Mouse (Mus musculus) layer of hippocampus, adult 2 months (tissue): ENCODE data around the gene Plekhb1. TPM values are rescaled to one million over a fixed set of nuclear protein-coding genes. Genes with fewer than 3 reads are reported as not detected.

ENCODE experiments used
- DNase-seq, 2 experiments: peaks; one replicate each; pipeline ENCODE4 v3.0.0; 2022; ENCODE audit warnings: low spot score in 2 of 2
- H3K27ac ChIP-seq: fragments of 200-600 bp; 2 replicates; pipeline ENCODE4 v1.8.1; 2022
- H3K4me3 ChIP-seq: fragments of 200-600 bp; 2 replicates; pipeline ENCODE4 v1.8.1; 2022; ENCODE audit warnings: mild to moderate bottlenecking
- CTCF ChIP-seq: fragments of 200-600 bp; conservative IDR thresholded peaks from 2 replicates; pipeline ENCODE4 v1.8.1; 2022; ENCODE audit warnings: antibody characterized with exemption, mild to moderate bottlenecking, moderate library complexity
- total RNA-seq, 2 experiments: library from RNA; stranded (reverse); gene quantifications; 2 replicates each; pipeline ENCODE4 v1.2.3; 2021

The Plekhb1 gene
- total RNA-seq, 2 experiments from 2014 or later: 199 to 203 TPM

DNA sequence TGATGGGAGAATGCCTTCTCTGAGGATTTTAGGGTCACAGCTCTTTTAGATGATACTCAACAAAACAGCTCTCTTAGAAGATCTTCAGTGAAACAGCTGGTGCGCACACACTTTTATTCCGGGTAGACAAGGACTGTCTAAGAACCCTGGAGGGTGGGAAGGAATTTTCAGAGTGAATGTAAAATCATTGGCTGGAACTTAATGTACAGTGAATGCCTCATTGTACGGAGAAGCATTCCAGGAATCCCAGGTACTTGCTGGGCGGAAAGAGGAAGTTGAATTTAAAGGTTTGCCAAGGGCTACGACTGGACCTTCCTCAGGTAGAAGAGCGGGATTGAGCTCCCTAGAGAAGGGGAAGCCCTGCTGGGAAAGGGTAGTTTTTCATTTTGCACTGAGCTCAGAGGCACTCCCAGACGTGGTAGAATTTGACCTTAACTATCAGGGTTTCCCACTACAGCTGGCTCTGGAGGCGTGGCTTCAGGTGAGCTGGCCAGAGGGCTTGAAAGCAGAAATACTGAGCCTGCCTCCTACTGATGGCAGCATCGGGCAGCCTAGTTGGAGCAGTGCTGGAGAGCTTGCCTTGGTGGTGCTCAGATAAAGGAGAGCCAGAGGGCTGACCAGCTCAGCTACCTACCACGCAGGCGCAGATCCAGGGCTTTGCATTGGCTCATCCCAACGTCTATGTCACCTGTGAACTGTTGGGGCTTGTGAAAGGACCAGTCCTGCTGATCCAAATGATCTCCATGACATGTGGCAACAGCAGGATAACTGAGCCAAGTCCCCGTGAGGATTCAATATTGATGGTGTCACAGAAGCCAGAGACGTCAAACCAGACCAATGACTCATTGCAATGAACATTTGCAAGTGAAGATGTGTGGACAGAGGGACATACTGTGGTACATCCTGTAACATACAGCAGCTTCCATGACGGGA lies 17.0 kb upstream of the Plekhb1 start:
- TF ChIP-seq CTCF: no peak

DNA sequence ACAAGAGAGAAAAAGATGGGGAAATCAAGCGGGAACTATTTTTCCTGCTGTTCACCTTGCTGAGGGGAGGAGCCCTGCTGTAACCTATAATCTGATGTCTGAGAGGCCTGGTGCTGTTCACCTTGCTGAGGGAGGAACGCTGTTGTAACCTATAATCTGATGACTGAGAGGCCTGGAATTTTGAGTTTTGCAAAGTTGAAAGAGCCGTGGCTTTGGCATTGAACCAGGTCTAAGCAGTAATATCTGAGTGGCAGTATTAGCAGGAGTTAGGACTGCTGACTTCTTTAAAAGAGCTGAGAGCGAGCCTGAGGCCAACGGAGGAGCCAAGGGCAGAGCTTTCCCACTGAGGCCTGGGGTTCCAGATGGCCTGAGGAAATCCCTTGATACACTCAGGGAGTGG lies 15.8 kb upstream of the Plekhb1 start:
- TF ChIP-seq CTCF: no peak
- Histone ChIP-seq H3K4me3 (no peak overlapping the region), H3K27ac (no peak overlapping the region)
- DNase-seq: no peak

More for the DNA sequence above, 17.0 kb upstream of the Plekhb1 start:
- H3K27ac ChIP-seq: no peak overlapping the region
- no peak overlapping the region for H3K4me3 ChIP-seq
- DNase-seq: no peak

- H3K27ac ChIP-seq: no peak overlapping the region
- no peak overlapping the region for H3K4me3 ChIP-seq
- DNase-seq: no peak
- TF ChIP-seq CTCF: no peak
These were observed 12.7 kb upstream of the Plekhb1 start for GRCm38 (mm10) chr7:100674941-100675340.

GRCm38 (mm10) chr7:100673452-100673851 lies 11.2 kb upstream of the Plekhb1 start:
- DNase-seq: no peak
- H3K4me3 ChIP-seq: no peak overlapping the region
- no peak for TF ChIP-seq CTCF

GRCm38 (mm10) chr7:100670646-100671045 lies 8.4 kb upstream of the Plekhb1 start:
- Histone ChIP-seq H3K27ac (no peak overlapping the region), H3K4me3 (no peak overlapping the region)
- TF ChIP-seq CTCF: no peak
- no peak for DNase-seq

More at GRCm38 (mm10) chr7:100673452-100673851, 11.2 kb upstream of the Plekhb1 start:
- H3K27ac ChIP-seq: no peak overlapping the region

DNA sequence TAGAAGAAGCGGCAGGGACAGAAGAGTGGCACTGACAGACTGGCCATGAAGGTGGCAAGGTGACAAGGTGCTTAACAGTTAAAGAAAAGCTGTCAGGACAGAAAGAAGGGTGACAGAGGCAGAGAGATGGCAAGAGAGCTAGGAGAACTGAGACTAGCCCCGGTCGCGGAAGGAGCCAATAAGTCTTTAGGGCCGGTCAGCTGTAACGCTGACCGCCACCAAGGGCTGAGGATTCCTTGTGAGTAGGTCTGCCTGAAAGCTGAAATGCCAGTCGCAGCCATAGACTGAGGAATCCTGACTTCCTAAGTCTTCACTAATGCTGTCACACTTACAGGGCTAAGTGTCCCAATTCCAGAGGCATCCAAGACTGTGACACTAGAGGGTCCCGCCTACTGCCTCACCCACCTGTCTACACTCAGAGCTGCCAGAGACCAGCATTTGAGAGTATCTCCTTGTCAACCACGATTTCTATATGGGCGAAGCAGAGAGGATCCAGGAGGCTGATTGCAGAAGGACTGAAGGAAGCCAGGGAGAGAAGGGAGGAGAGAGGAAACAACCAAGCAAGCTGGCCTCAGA lies 1.6 kb upstream of the Plekhb1 start:
- TF ChIP-seq CTCF: no peak
- peak overlapping the region; percentile 37; the same call in 1 of the 2 replicates for H3K27ac ChIP-seq
- no peak for DNase-seq
- no peak overlapping the region for H3K4me3 ChIP-seq

DNA sequence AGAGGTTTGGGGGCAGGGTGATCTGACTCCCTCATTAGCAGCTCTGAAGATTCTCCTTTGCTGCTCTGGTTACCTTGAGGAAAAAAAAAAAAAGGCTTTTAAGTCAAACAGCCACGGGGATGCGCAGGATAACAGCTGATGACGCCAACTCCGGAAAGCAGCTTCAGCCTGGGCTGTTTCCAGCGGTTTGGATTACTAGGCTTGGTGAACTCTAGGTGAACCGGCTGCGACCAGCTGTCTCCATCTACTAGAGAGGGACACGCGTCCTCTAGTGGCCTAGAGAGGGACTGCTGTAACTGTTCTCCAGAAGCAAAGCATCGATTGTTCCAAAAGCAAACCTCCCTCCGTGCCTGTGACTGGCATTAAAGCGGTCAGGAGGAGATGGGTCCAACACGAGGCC lies 976 bp upstream of the Plekhb1 start:
- peak overlapping the region; percentile 37; the same call in 1 of the 2 replicates for H3K27ac ChIP-seq

GRCm38 (mm10) chr7:100661264-100661663 lies 950 bp downstream of the Plekhb1 start:
- DNase-seq: no peak
- no peak overlapping the region for H3K27ac ChIP-seq
- TF ChIP-seq CTCF: no peak

More for the DNA sequence above, 976 bp upstream of the Plekhb1 start:
- DNase-seq: peak; percentile 82 to 89
- peak; percentile 99 for TF ChIP-seq CTCF
- peak overlapping the region; percentile 3; the same call in 1 of the 2 replicates for H3K4me3 ChIP-seq

GRCm38 (mm10) chr7:100658093-100658578 lies 4.1 kb downstream of the Plekhb1 start:
- Histone ChIP-seq H3K27ac (peak overlapping the region; percentile 92), H3K4me3 (peak overlapping the region; percentile 37)
- DNase-seq: no peak
- no peak for TF ChIP-seq CTCF

More at GRCm38 (mm10) chr7:100661264-100661663, 950 bp downstream of the Plekhb1 start:
- no peak overlapping the region for H3K4me3 ChIP-seq

GRCm38 (mm10) chr7:100656739-100657138 lies 5.5 kb downstream of the Plekhb1 start:
- peak overlapping the region; percentile 48 for H3K4me3 ChIP-seq
- peak overlapping the region; percentile 92 for H3K27ac ChIP-seq
- peak; percentile 60 to 72 for DNase-seq
- TF ChIP-seq CTCF: no peak

GRCm38 (mm10) chr7:100654441-100654840 lies 7.8 kb downstream of the Plekhb1 start:
- no peak for TF ChIP-seq CTCF
- Histone ChIP-seq H3K4me3 (peak overlapping the region; percentile 1; the same call in 1 of the 2 replicates), H3K27ac (peak overlapping the region; percentile 92)
- no peak for DNase-seq

DNA sequence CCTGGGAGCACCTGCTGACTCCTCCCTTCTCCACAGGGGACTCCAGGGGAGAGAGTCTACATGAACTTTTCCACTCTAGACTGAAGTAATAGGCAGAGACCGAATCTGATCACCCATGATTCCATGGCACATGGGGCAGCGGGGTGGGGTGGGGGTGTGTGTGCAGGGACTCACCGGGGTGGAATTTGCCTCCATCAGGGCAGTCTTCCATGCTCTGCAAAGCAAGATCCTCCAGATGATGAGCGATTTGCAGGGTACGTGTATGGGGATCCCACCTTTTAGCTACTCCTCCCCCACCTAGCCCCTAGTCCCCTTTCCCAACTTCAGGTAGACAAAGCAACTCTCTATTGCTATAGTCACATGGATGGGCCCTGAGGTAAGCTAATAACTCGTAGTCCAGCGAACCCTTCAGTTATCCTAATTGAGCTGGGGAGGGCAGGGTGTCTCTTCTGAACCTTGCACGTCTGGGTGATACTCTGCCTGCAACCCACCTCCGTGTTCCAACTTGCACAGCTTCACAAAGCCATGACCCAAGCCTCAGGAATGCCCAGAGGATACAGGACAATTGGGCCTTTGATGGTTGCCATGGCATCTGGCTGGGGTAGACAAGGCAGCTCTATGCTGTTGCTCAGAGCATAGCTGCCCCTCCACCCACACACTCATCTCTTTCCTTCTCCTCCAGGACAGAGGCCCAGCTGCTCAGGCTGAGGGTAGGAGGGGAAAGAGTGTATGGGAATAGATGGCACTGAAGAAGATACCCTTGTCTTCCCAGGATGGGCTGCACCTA lies 8.5 kb downstream of the Plekhb1 start:
- DNase-seq: peak; percentile 54 to 68
- H3K4me3 ChIP-seq: no peak overlapping the region; the same call in 1 of the 2 replicates
- no peak for TF ChIP-seq CTCF
- H3K27ac ChIP-seq: peak overlapping the region; percentile 92
